Mouse (Mus musculus) left cerebral cortex, postnatal 10 days (tissue): ENCODE data around the gene Erbin. TPM values are rescaled to one million over a fixed set of nuclear protein-coding genes. Genes with fewer than 3 reads are reported as not detected.

Experiments
- total RNA-seq, 2 experiments: library from RNA; stranded (reverse); gene quantifications; 2 replicates each; pipeline ENCODE4 v1.2.3; 2021

Gene Erbin
- total RNA-seq, 2 experiments from 2014 or later: 30.4 to 32.8 TPM

Other genes with a start within 250 kb of the Erbin start
- 10 to 100 TPM; 66.2 to 68.8 TPM for gene Srek1, start 145.9 kb downstream of the Erbin start, total RNA-seq
- 10 to 100 TPM; 43.7 to 46.3 TPM for gene Nln, start 189.1 kb upstream of the Erbin start, total RNA-seq
- 10 to 100 TPM; 70.6 to 71.7 TPM for gene Sgtb, start 189.2 kb upstream of the Erbin start, total RNA-seq